In genomic region chr5:65672162-65672561, GRCm38 (mm10) we compare ENCODE assay signal across 21 mouse cellular contexts. TPM values are rescaled to one million over a fixed set of nuclear protein-coding genes. Genes with fewer than 3 reads are reported as not detected.
DNase-seq lines count a peak whose midpoint lies in the region; TF ChIP-seq lines count a peak whose summit lies in the region.
"Had no signal": no experiment of that assay in that cellular context is flagged by ENCODE, and none has a peak within 500 bp of the region (broad histone marks: within the 10 kb centered on the region; RNA-seq: fewer than 3 reads in every experiment).

No protein-coding gene starts in this region.

- H3K79me2 ChIP-seq in CH12.LX (replicated peaks; ENCODE audit: control insufficient read depth, extremely low read depth, insufficient read depth, poor library complexity, severe bottlenecking) = peaks cover 84% of the 10 kb centered on the region

- H3K4me2 ChIP-seq in CH12.LX (ENCODE audit: insufficient read depth, low read depth, poor library complexity, severe bottlenecking) = no peak overlapping the region
- H3K4me2 ChIP-seq: embryonic facial prominence, embryonic 13.5 days; embryonic facial prominence, embryonic 15.5 days; forebrain, embryonic 12.5 days had no signal

- peak overlapping the region; percentile 54 for H3K27ac ChIP-seq in layer of hippocampus, adult 2 months
- H3K27ac ChIP-seq in CH12.LX (ENCODE audit: insufficient read depth, low read depth) = no peak overlapping the region
- H3K27ac ChIP-seq: embryonic facial prominence, embryonic 13.5 days; embryonic facial prominence, embryonic 15.5 days; forebrain, embryonic 10.5 days; forebrain, embryonic 12.5 days had no signal

- TF ChIP-seq EP300 in CH12.LX (IDR thresholded peaks at IDR 0.05; ENCODE audit: low read length) = peak; percentile 73; the same call in 1 of the 2 replicates

- no peak for TF ChIP-seq RAD21 in CH12.LX (IDR thresholded peaks at IDR 0.05; ENCODE audit: low read depth, low read length)

- no peak overlapping the region for H3K9ac ChIP-seq in CH12.LX (ENCODE audit: insufficient read depth, low read depth)
- H3K9ac ChIP-seq: embryonic facial prominence, embryonic 13.5 days; embryonic facial prominence, embryonic 15.5 days; forebrain, embryonic 12.5 days had no signal

- H3K4me1 ChIP-seq in CH12.LX (ENCODE audit: control insufficient read depth in 1 of 2, insufficient read depth in 2 of 2) = peaks cover 11 to 31% of the 10 kb centered on the region in 2 experiments
- H3K4me1 ChIP-seq: embryonic facial prominence, embryonic 13.5 days; embryonic facial prominence, embryonic 15.5 days; forebrain, embryonic 10.5 days; forebrain, embryonic 12.5 days had no signal

- TF ChIP-seq CTCF in layer of hippocampus, adult 2 months (conservative IDR thresholded peaks at IDR 0.05) = no peak
- TF ChIP-seq CTCF in CH12.LX (conservative IDR thresholded peaks at IDR 0.05 in 1 of 2, IDR thresholded peaks at IDR 0.05 in 1 of 2; ENCODE audit: low read depth in 2 of 2, low read length in 2 of 2) = no peak

- dilution Hi-C loops in CH12.LX (cut with MboI; ENCODE audit: extremely low pct_ligation_motif_present, extremely low pct_unique_long_range_greater_than_20kb, low sequenced_read_pairs) = no loop called here

- peaks cover 16 to 63% of the 10 kb centered on the region in 2 experiments for H3K36me3 ChIP-seq in CH12.LX (replicated peaks in 1 of 2; ENCODE audit: control insufficient read depth in 1 of 2, insufficient read depth in 1 of 2, low read length in 1 of 2)

- no peak for DNase-seq in layer of hippocampus, adult 2 months (ENCODE audit: low spot score in 2 of 2)
- no peak for DNase-seq in layer of hippocampus, postnatal 10 days (ENCODE audit: low spot score in 2 of 2)
- DNase-seq in CH12.LX (ENCODE audit: extremely low read depth) = no peak
- DNase-seq in telencephalon, adult 2 months (ENCODE audit: low read depth, low spot score) = peak; percentile 5
- no peak for DNase-seq in thymus, postnatal 14 days
- DNase-seq: adrenal gland, adult 8-10 months; adrenal gland, postnatal 14 days; adrenal gland, postnatal 36 days; cerebellum, adult 18-20 months; cerebellum, adult 8-10 months; cerebellum, adult 9-11 months; cerebellum, postnatal 14 days; cerebellum, postnatal 36 days; embryo, embryonic 11 days had no signal

- H3K4me3 ChIP-seq in layer of hippocampus, adult 2 months = no peak overlapping the region
- no peak overlapping the region for H3K4me3 ChIP-seq in CH12.LX (replicated peaks in 1 of 3; ENCODE audit: low read depth in 2 of 3, low read length in 2 of 3, poor library complexity in 1 of 3)
- H3K4me3 ChIP-seq: embryonic facial prominence, embryonic 13.5 days; embryonic facial prominence, embryonic 15.5 days; erythroblast, embryonic 14.5 days; forebrain, embryonic 10.5 days; forebrain, embryonic 12.5 days had no signal

- in situ Hi-C loops in CH12.LX (cut with MboI; ENCODE audit: low pct_ligation_motif_present, low pct_unique_long_range_greater_than_20kb, low sequenced_read_pairs) = no loop called here

- no peak for TF ChIP-seq POLR2A in CH12.LX (IDR thresholded peaks at IDR 0.05; ENCODE audit: low read depth, low read length)

- no peaks in the 10 kb centered on the region for H3K27me3 ChIP-seq in CH12.LX (replicated peaks)
- H3K27me3 ChIP-seq: embryonic facial prominence, embryonic 13.5 days; embryonic facial prominence, embryonic 15.5 days; forebrain, embryonic 12.5 days; Patski had no signal

- no peaks in the 10 kb centered on the region for H3K9me3 ChIP-seq in CH12.LX (replicated peaks; ENCODE audit: low read length)
- H3K9me3 ChIP-seq: embryonic facial prominence, embryonic 15.5 days; forebrain, embryonic 10.5 days; G1E had no signal

TF ChIP-seq in CH12.LX, 34 proteins besides CTCF, POLR2A, EP300 and RAD21:
- TF ChIP-seq JUND (conservative IDR thresholded peaks at IDR 0.05; ENCODE audit: low read depth, low read length) (peak; percentile 78; the same call in 1 of the 2 replicates), IRF4 (IDR thresholded peaks at IDR 0.05; ENCODE audit: low read depth, low read length) (peak; percentile 76), ZNF384 (IDR thresholded peaks at IDR 0.05; ENCODE audit: low read depth, low read length) (peak; percentile 86), JUN (IDR thresholded peaks at IDR 0.05; ENCODE audit: insufficient read depth, low read depth, low read length) (peak; percentile 21; the same call in 1 of the 2 replicates), MAX (IDR thresholded peaks at IDR 0.05; ENCODE audit: low read length) (no peak), MAFK (IDR thresholded peaks at IDR 0.05; ENCODE audit: insufficient replicate concordance, low read length) (no peak)

RNA-seq across cellular contexts. Expression of gene Pds5a, which starts 25.9 kb away (rescaled TPM):
- total RNA-seq in layer of hippocampus, adult 2 months (2021) = 10 to 100 TPM; 79.5 to 84.3 TPM
- 10 to 100 TPM; 78.2 to 85.2 TPM for total RNA-seq in layer of hippocampus, postnatal 10 days (2021)
- total RNA-seq in CH12.LX (2012; rRNA removed) = 126 and 129 TPM in 2 replicates
- 178 and 198 TPM in 2 replicates for total RNA-seq in CH12.LX (2014; rRNA removed)
- 116 and 140 TPM in 2 replicates for polyA plus RNA-seq in CH12.LX (2012; ENCODE audit: insufficient read length, low read depth)
